Mouse (Mus musculus) hindbrain, embryonic 12.5 days (tissue): ENCODE results near the gene Tnnc2. TPM values are rescaled to one million over a fixed set of nuclear protein-coding genes. Genes with fewer than 3 reads are reported as not detected.

Experiments used
- ATAC-seq: fragments of 200-750 bp; cut with Nextera tagmentation; 2 replicates; pipeline ENCODE4 v1.8.0; 2017; ENCODE audit warnings: moderate TSS enrichment; ENCODE audit not compliant: low FRiP score
- H3K27ac ChIP-seq: fragments of 300-500 bp; sonication (generic); 2 replicates; pipeline ENCODE4 v1.5.1; 2016; ENCODE audit warnings: mild to moderate bottlenecking
- H3K27me3 ChIP-seq: fragments of 300-500 bp; sonication (generic); 2 replicates; pipeline ENCODE4 v1.6.1; 2016; ENCODE audit warnings: mild to moderate bottlenecking
- H3K36me3 ChIP-seq: fragments of 300-500 bp; sonication (generic); 2 replicates; pipeline ENCODE4 v1.6.1; 2016; ENCODE audit warnings: mild to moderate bottlenecking
- H3K4me1 ChIP-seq: fragments of 300-500 bp; sonication (generic); 2 replicates; pipeline ENCODE4 v1.6.1; 2016
- H3K4me2 ChIP-seq: fragments of 300-500 bp; sonication (generic); replicated peaks from 2 replicates; pipeline ENCODE4 v1.6.1; 2016; ENCODE audit warnings: mild to moderate bottlenecking
- H3K4me3 ChIP-seq: fragments of 300-500 bp; sonication (generic); 2 replicates; pipeline ENCODE4 v1.5.1; 2016; ENCODE audit warnings: mild to moderate bottlenecking
- H3K9ac ChIP-seq: fragments of 300-500 bp; sonication (generic); 2 replicates; pipeline ENCODE4 v1.6.1; 2016; ENCODE audit warnings: mild to moderate bottlenecking, moderate library complexity
- H3K9me3 ChIP-seq: fragments of 300-500 bp; sonication (generic); replicated peaks from 2 replicates; pipeline ENCODE4 v1.6.1; 2016; ENCODE audit warnings: mild to moderate bottlenecking
- WGBS: fragments of 180-500 bp; shearing (Covaris S2); methylation state at CpG from one replicate; pipeline ENCODE4 v1.1.7; 2016; 5-methylcytosine and 5-hydroxymethylcytosine counted together
- polyA plus RNA-seq: library from polyadenylated mRNA; unstranded; fragments of >200 nt; fragmentation: Nextera tagmentation; extraction: Ambion mirVana; gene quantifications from 2 replicates; pipeline ENCODE4 v1.2.1, GENCODE M21; 2016

The Tnnc2 gene
- polyA plus RNA-seq, 1 experiment from 2014 or later: 4.9 TPM

DNA sequence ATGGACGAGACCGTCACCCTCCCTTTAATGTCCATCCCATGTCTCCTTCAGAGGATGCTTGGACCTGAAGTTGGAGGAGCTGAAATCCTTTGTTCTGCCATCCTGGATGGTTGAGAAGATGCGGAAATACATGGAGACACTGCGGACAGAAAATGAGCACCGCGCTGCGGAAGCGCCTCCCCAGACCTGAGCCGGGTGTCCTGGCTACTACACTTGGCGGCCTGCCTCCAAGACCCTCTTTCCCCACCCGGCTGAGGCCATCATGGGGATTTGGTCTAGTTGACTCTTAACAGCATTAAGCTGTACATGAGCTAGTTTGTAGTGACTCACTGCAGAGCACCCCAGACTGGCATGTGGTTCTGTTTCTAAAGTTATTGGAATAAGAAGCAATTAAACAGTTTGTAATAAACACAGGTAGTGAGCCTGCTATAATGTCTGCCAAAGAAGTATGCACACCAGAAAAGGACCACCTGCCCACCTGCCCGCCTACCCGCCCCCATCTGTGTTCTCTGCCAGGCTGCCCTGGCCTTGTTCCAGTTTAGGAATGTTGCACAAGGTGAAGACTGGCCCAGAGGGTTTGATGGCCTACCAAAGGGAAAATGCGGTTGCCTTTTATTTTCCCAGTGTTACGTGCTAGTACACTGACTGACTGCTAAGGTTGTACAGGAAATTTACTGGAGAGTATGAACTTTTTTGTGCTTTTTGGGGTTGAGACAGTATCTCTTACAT lies 11.8 kb downstream of the Tnnc2 start:
- no peak overlapping the region for H3K27ac ChIP-seq
- ATAC-seq: no peak
- H3K36me3 ChIP-seq: peaks cover 56% of the 10 kb centered on the region
- H3K4me1 ChIP-seq: peaks cover 25% of the 10 kb centered on the region
- H3K27me3 ChIP-seq: no peaks in the 10 kb centered on the region
- H3K9ac ChIP-seq: no peak overlapping the region
- WGBS: 94% methylated on average over 15 of the region's 15 CpGs
- H3K4me3 ChIP-seq: no peak overlapping the region
- no peak overlapping the region for H3K4me2 ChIP-seq
- no peaks in the 10 kb centered on the region for H3K9me3 ChIP-seq

DNA sequence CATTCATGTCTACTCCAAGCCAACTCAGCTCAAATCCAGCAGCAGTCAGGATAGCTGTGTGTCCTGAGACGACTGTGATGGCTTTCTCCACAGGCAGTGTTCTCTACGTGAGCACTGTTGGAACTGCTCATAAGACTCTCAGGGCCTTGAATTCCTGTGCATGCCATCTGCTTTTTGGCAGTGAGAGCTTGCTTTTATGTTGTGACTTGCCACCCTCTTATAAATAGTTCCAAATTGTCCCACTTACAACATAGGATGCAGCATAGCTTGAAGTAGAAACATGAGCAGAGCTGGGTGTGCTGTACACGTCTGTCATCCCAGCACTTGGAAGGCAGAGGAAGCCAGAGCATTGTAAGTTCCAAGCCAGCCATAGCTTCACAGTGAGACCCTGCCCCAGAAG lies 13.9 kb downstream of the Tnnc2 start:
- H3K4me1 ChIP-seq: peaks cover 10% of the 10 kb centered on the region
- H3K27me3 ChIP-seq: no peaks in the 10 kb centered on the region
- H3K4me2 ChIP-seq: no peak overlapping the region
- ATAC-seq: no peak
- H3K9me3 ChIP-seq: no peaks in the 10 kb centered on the region
- no peak overlapping the region for H3K27ac ChIP-seq
- 82% methylated on average over 3 of the region's 3 CpGs for WGBS
- H3K9ac ChIP-seq: no peak overlapping the region
- peaks cover 68% of the 10 kb centered on the region for H3K36me3 ChIP-seq
- no peak overlapping the region for H3K4me3 ChIP-seq

DNA sequence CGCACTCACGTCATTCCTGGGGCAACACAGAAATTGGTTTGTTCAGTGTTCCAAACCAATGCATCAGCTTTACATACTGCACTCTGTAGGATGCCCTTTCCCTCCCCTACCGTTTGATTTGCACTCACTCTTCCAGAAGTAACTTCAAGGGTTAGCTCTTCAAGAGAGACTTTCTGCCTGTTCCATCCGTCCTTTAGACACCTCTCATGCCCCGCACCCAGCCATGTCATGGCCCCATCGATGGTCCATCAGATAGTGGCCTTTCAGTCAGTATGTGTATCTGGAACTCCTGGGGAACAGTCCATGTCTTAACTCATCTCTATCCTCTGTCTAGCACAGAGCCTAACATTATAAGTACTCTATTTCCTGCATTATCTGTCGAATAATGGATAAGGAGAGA lies 17.2 kb downstream of the Tnnc2 start:
- no peaks in the 10 kb centered on the region for H3K27me3 ChIP-seq
- no peaks in the 10 kb centered on the region for H3K4me1 ChIP-seq
- ATAC-seq: no peak
- no peak overlapping the region for H3K9ac ChIP-seq
- no peak overlapping the region for H3K27ac ChIP-seq
- H3K36me3 ChIP-seq: peaks cover 91% of the 10 kb centered on the region
- no peak overlapping the region for H3K4me3 ChIP-seq
- no peak overlapping the region for H3K4me2 ChIP-seq
- 92% methylated on average over 7 of the region's 7 CpGs for WGBS
- no peaks in the 10 kb centered on the region for H3K9me3 ChIP-seq

DNA sequence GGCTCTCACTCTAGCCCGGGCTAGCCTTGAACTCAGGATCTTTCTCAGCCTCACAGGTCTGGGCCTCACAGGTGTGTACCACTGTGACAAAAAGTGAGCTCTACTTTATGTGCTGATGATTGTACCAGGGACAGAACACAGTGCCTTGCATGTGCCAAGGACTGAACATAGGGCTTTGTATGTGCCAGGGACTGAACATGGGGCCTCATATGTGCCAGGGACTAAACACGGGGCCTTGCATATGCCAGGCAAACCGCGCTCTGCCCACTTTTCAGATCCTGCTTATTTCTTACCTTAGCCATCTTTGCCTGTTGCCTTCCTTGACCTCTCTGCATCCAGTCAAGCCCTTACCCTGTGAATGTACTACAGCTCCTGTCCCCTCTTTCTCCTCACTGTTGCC lies 17.8 kb downstream of the Tnnc2 start:
- Histone ChIP-seq H3K4me1 (no peaks in the 10 kb centered on the region), H3K4me2 (no peak overlapping the region), H3K27ac (no peak overlapping the region), H3K4me3 (no peak overlapping the region), H3K9ac (no peak overlapping the region), H3K9me3 (no peaks in the 10 kb centered on the region), H3K27me3 (no peaks in the 10 kb centered on the region), H3K36me3 (peaks cover 91% of the 10 kb centered on the region)
- WGBS: 97% methylated on average over 4 of the region's 4 CpGs
- no peak for ATAC-seq

DNA sequence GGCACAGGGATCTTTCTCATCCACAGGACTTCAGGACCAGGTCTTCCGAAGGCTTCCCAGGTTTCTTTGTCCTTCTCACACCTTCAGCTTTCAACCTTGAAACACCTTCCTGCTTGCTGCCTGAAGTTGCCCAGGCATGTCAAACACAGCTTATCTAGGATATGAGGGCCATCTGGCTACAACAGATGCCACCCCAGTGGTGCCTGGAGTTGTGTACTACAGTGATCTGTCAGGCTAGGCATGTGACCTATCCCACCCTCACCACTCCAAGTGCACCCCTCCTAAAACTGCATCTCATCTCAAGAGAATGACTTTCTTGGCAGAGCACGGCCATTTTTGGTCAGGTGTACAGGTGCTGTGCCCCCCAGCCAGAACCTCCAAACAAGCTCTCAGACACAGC lies 18.3 kb downstream of the Tnnc2 start:
- Histone ChIP-seq H3K9me3 (no peaks in the 10 kb centered on the region), H3K4me3 (no peak overlapping the region), H3K4me2 (no peak overlapping the region), H3K27me3 (no peaks in the 10 kb centered on the region), H3K4me1 (no peaks in the 10 kb centered on the region), H3K27ac (no peak overlapping the region), H3K9ac (no peak overlapping the region), H3K36me3 (peaks cover 92% of the 10 kb centered on the region)
- WGBS: 92% methylated on average over 2 of the region's 2 CpGs
- ATAC-seq: no peak

DNA sequence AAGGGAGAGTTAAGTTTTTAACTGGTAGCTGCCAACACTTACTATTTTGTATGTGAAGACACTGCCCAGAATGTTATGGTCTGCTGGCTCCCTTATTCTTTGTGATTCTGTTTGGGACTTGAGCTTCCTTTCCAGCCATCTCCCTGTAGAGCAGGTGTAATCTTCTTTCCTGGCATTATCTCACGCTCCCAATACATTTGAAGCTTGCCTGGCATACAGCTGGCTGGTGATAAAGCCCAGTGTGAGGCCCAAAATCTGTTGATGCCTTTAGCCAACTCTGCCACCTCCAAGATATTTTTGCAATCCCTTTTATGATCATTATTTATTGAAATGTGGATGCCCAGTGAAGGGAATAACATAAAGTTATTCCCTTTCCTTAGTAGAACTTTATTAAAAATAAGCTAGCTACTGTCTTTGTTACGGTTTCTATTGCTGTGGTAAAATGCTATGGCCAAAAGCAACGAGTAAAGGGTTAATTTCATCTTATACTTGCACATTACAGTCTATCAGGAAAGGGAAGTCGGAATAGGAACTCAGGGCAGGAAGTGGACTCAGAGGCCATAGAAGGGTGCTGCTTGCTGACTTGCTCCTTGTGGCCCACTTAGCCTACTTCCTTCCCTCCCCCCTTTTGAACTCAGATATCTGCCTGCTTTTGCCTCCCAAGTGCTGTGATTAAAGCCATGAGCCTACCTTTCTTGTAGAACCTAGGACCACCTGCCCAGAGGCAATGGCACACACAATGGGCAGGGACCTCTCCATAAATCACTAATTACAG lies 19.5 kb downstream of the Tnnc2 start:
- no peak overlapping the region for H3K4me3 ChIP-seq
- H3K27me3 ChIP-seq: no peaks in the 10 kb centered on the region
- 90% methylated on average over 4 of the region's 4 CpGs for WGBS
- H3K27ac ChIP-seq: no peak overlapping the region
- peaks cover 92% of the 10 kb centered on the region for H3K36me3 ChIP-seq
- H3K4me1 ChIP-seq: no peaks in the 10 kb centered on the region
- H3K9me3 ChIP-seq: no peaks in the 10 kb centered on the region
- no peak overlapping the region for H3K9ac ChIP-seq
- H3K4me2 ChIP-seq: no peak overlapping the region
- no peak for ATAC-seq

DNA sequence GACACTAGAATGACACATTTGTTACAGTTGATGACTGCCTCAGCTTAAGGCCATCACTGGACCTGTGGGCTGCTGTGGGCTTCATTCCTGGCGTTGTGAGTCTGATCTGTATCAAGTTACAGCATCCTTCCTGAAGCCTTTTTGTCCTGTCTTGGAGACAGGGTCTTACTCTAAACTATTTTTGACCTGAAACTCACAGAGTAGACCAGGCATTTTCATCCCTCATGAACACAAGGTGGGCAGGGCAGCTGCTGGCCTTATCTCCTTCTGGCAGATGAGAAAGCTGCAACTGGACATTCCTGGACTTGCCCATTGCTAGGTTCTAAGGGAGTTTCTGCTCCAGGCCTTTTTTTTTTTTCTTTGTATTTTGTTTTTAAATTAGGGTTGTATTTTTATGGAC lies 21.1 kb downstream of the Tnnc2 start:
- H3K4me2 ChIP-seq: no peak overlapping the region
- H3K4me3 ChIP-seq: no peak overlapping the region
- WGBS: 71% methylated on average over 1 of the region's 1 CpGs
- no peak overlapping the region for H3K9ac ChIP-seq
- H3K4me1 ChIP-seq: no peaks in the 10 kb centered on the region
- ATAC-seq: no peak
- H3K27me3 ChIP-seq: no peaks in the 10 kb centered on the region
- H3K36me3 ChIP-seq: peaks cover 100% of the 10 kb centered on the region
- H3K9me3 ChIP-seq: no peaks in the 10 kb centered on the region
- H3K27ac ChIP-seq: no peak overlapping the region

DNA sequence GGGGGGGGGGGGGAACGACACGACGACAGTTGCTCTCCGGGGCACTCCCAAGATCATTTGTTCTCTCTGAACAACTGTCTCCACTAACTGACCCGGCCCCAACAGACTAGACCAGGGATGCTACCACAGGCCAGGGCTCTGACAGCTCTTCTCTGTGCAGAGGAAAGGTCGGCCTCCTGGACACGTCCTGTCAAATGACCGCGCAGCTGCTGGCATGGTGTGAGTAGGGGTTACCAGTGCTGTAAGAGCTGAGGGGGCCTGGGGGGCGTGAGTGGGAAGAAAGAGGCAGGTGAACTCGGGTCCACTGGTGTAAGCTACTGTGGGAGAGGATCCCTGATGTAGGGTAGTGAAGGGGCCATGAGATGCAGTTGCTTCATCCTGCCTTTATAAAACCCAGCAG lies 21.9 kb downstream of the Tnnc2 start:
- Histone ChIP-seq H3K9ac (no peak overlapping the region), H3K36me3 (peaks cover 99% of the 10 kb centered on the region)
- ATAC-seq: no peak

DNA sequence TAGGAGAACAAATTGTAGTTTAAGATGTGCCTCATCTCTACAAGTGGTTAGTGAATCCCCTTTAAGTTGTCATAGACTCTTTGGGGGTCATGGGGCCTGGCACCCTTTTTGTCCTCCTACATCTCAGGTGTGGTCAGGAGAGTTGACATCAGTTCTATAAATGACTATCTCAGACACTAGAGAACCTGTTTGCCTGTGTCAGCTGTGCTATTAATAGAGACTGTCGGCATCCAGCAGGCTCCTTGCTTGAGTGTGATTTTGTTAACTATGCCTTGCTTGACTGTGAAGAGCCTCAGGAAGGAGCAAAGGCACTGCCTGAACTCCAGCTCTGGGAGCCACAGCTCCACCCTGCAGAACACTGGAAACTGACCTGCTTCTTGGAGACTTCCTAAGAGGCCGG lies 25.0 kb downstream of the Tnnc2 start:
- H3K27ac ChIP-seq: no peak overlapping the region
- no peak overlapping the region for H3K4me2 ChIP-seq
- WGBS: 89% methylated on average over 2 of the region's 2 CpGs
- H3K4me3 ChIP-seq: no peak overlapping the region
- H3K36me3 ChIP-seq: peaks cover 99% of the 10 kb centered on the region
- no peaks in the 10 kb centered on the region for H3K4me1 ChIP-seq
- H3K9ac ChIP-seq: no peak overlapping the region
- no peaks in the 10 kb centered on the region for H3K27me3 ChIP-seq
- no peaks in the 10 kb centered on the region for H3K9me3 ChIP-seq
- no peak for ATAC-seq

More for the DNA sequence above, 21.9 kb downstream of the Tnnc2 start:
- H3K27me3 ChIP-seq: no peaks in the 10 kb centered on the region
- no peak overlapping the region for H3K27ac ChIP-seq
- no peaks in the 10 kb centered on the region for H3K4me1 ChIP-seq
- 90% methylated on average over 11 of the region's 11 CpGs for WGBS
- no peak overlapping the region for H3K4me2 ChIP-seq
- no peak overlapping the region for H3K4me3 ChIP-seq
- no peaks in the 10 kb centered on the region for H3K9me3 ChIP-seq

DNA sequence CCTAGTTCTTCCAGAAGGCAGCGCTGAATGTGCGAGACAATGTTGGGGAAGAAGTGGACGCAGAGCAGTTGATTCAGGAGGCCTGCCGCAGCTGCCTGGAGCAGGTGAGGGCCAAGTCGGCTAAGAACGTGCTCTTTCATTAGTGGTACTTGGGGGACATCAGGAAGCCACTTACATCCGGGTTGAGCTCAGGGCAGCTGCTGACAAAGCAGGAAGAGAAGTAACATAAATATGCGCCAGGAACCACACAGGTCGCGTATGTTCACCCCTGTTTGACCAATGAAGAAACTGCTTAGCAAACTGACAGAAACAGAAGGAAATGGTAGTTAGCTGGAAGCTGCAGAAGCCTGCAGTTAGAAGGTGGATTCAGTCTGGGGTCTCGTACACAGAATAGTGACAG lies 25.7 kb downstream of the Tnnc2 start:
- no peaks in the 10 kb centered on the region for H3K4me1 ChIP-seq
- no peaks in the 10 kb centered on the region for H3K27me3 ChIP-seq
- no peak for ATAC-seq
- 89% methylated on average over 11 of the region's 11 CpGs for WGBS
- H3K9ac ChIP-seq: no peak overlapping the region
- no peak overlapping the region for H3K27ac ChIP-seq
- no peak overlapping the region for H3K4me2 ChIP-seq
- no peak overlapping the region for H3K4me3 ChIP-seq
- H3K36me3 ChIP-seq: peaks cover 92% of the 10 kb centered on the region
- no peaks in the 10 kb centered on the region for H3K9me3 ChIP-seq

DNA sequence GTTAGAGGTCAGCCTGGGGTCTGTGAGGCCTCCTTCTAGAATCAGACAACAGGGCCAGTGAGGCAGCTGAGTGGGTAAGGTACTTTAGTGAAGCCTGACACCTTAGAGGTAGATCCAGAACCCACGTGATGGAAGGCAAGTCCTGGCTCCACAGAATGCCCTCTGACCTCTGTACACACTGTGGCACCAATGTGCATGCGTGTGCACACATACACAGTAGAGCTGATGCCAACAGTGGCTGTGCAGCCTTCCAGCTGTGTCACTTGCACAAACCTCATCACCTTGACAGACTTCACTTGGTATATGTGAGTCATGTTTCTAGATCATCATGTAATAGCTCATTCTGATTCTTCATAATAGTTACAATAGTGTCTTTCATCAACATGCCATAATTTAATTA lies 27.3 kb downstream of the Tnnc2 start:
- Histone ChIP-seq H3K4me2 (no peak overlapping the region), H3K27ac (no peak overlapping the region), H3K9ac (no peak overlapping the region), H3K4me1 (peaks cover 7% of the 10 kb centered on the region), H3K36me3 (peaks cover 90% of the 10 kb centered on the region), H3K9me3 (no peaks in the 10 kb centered on the region), H3K4me3 (no peak overlapping the region), H3K27me3 (no peaks in the 10 kb centered on the region)
- WGBS: 80% methylated on average over 2 of the region's 2 CpGs
- ATAC-seq: no peak

DNA sequence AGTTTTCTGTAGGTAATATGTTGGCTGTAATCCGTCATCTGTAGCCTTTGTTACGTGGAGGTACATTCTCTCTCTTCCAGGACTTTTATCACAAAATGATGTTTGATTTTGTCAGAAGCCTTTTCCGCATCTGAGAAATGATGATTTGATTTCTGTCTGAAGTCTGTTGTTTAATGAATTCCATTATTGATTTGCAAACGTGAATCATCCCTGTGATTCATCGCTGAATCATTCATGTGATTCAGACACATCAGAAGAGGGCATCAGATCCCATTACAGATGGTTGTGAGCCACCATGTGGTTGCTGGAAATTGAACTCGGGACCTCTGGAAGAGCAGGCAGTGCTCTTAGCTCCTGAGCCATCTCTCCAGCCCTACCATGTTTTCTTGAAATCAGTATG lies 30.8 kb downstream of the Tnnc2 start:
- H3K36me3 ChIP-seq: peaks cover 57% of the 10 kb centered on the region
- H3K9ac ChIP-seq: no peak overlapping the region
- no peaks in the 10 kb centered on the region for H3K9me3 ChIP-seq
- H3K27ac ChIP-seq: no peak overlapping the region
- H3K4me3 ChIP-seq: no peak overlapping the region
- H3K27me3 ChIP-seq: no peaks in the 10 kb centered on the region
- H3K4me2 ChIP-seq: no peak overlapping the region
- peaks cover 24% of the 10 kb centered on the region for H3K4me1 ChIP-seq
- WGBS: 93% methylated on average over 6 of the region's 6 CpGs
- ATAC-seq: no peak

DNA sequence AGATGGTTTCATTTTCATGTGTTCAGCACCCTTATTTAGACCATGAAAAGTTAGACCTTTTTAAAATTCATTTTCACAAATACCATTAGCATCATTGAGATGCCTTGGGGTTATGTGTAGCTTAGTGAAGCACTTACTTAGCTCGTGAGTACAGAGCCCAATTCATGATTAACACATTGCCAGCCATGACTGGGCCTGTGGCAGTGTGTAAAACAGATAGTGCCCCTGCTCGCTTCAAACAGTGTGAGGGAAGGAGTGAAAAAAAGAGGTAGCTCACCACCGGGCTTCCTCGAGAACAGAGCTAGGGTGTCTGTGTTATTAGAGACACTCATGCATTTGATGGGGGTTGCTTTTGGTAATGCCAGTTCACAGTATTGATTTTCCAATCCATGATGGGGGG lies 31.6 kb downstream of the Tnnc2 start:
- peaks cover 24% of the 10 kb centered on the region for H3K4me1 ChIP-seq
- WGBS: 86% methylated on average over 4 of the region's 4 CpGs
- no peaks in the 10 kb centered on the region for H3K27me3 ChIP-seq
- H3K36me3 ChIP-seq: peaks cover 49% of the 10 kb centered on the region
- H3K9ac ChIP-seq: no peak overlapping the region
- H3K27ac ChIP-seq: no peak overlapping the region
- no peak overlapping the region for H3K4me2 ChIP-seq
- H3K9me3 ChIP-seq: no peaks in the 10 kb centered on the region
- no peak overlapping the region for H3K4me3 ChIP-seq
- no peak for ATAC-seq
